Mouse (Mus musculus) layer of hippocampus, adult 9-10 months (tissue): ENCODE results near the gene Car8.

Experiments
- DNase-seq: peaks from one replicate; pipeline ENCODE4 v3.0.0; 2022; ENCODE audit warnings: low spot score

The Car8 gene

GRCm38 (mm10) chr4:8238560-8239305 lies at the start of gene Car8:
Gene Car8, minus strand, starts transcription at chr4:8239041.
- DNase-seq = no peak

GRCm38 (mm10) chr4:8284934-8285333 lies 46.1 kb upstream of the Car8 start:
- no peak for DNase-seq

- DNase-seq = no peak
Measured at GRCm38 (mm10) chr4:8278159-8278558, 39.3 kb upstream of the Car8 start.

- no peak for DNase-seq
Measured at GRCm38 (mm10) chr4:8249805-8250204, 11.0 kb upstream of the Car8 start.

- no peak for DNase-seq
Measured at GRCm38 (mm10) chr4:8245495-8246063, 6.7 kb upstream of the Car8 start.

- DNase-seq = no peak
Measured at GRCm38 (mm10) chr4:8245062-8245461, 6.2 kb upstream of the Car8 start.

GRCm38 (mm10) chr4:8239699-8240098 lies 858 bp upstream of the Car8 start:
- DNase-seq = no peak

GRCm38 (mm10) chr4:8239306-8239670 lies 447 bp upstream of the Car8 start:
- no peak for DNase-seq

- no peak for DNase-seq
Measured at GRCm38 (mm10) chr4:8232393-8233111, 6.3 kb downstream of the Car8 start.

- no peak for DNase-seq
Measured at GRCm38 (mm10) chr4:8231291-8231871, 7.5 kb downstream of the Car8 start.

- DNase-seq = no peak
Measured at GRCm38 (mm10) chr4:8229661-8230298, 9.1 kb downstream of the Car8 start.

- DNase-seq = no peak
Measured at GRCm38 (mm10) chr4:8218941-8219340, 19.9 kb downstream of the Car8 start.

- DNase-seq = no peak
Measured at GRCm38 (mm10) chr4:8218004-8218403, 20.8 kb downstream of the Car8 start.

GRCm38 (mm10) chr4:8217272-8217671 lies 21.6 kb downstream of the Car8 start:
- no peak for DNase-seq

GRCm38 (mm10) chr4:8216551-8216950 lies 22.3 kb downstream of the Car8 start:
- no peak for DNase-seq

GRCm38 (mm10) chr4:8213661-8214060 lies 25.2 kb downstream of the Car8 start:
- DNase-seq = no peak

GRCm38 (mm10) chr4:8212873-8213569 lies 25.8 kb downstream of the Car8 start:
- DNase-seq = no peak

GRCm38 (mm10) chr4:8210452-8210851 lies 28.4 kb downstream of the Car8 start:
- no peak for DNase-seq

GRCm38 (mm10) chr4:8207924-8208323 lies 30.9 kb downstream of the Car8 start:
- no peak for DNase-seq

GRCm38 (mm10) chr4:8206918-8207573 lies 31.8 kb downstream of the Car8 start:
- DNase-seq = no peak

GRCm38 (mm10) chr4:8205089-8205649 lies 33.7 kb downstream of the Car8 start:
- DNase-seq = no peak
